Mouse (Mus musculus): ENCODE measurements at regions not wholly inside any gene's neighbourhood (a gene's known extent, or its start where the extent isn't known, plus 50 kb on each side); places are given as distances from the start of the nearest gene placed in this dataset.

DNA sequence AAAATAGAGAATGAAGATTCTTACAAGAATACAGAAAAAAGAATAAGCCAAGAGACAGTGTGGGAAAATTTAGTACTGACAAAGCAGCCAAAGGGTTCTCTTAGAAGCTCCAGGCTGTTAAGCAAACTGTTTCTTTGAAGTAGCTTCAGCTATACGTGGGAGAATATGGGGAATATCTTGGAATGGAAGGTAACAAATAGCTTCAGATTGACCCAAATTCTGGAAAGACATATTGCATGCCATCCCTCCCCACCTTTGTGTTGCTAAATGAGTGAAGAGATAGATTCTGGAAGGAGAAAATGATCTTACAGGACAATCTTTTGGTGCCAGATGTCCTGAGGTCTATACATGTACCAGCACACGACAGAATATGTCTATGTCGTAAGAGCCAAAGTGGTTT lies 591.9 kb upstream of the Cdh6 start:
- DNase-seq (ENCODE audit: low spot score) = peak; percentile 2

DNA sequence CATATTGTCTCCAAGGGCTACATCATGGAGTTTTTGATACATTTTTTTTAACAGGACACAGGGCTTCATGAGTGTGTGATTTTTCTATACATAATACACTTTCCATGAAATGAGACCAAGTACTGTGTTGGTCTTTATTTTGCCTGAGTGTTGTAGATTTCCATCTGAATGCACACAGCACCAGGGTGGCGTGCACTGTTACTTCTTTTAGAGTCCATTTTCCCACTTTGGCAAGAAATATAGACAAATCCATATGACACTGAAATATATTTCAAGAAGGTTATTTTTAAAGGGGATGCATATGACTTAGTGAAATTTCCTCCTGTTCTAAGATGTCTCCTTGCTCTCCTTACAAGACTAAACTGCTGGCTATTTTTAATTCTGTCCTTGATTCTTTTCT lies 591.1 kb upstream of the Cdh6 start:
- DNase-seq (ENCODE audit: low spot score) = no peak

DNA sequence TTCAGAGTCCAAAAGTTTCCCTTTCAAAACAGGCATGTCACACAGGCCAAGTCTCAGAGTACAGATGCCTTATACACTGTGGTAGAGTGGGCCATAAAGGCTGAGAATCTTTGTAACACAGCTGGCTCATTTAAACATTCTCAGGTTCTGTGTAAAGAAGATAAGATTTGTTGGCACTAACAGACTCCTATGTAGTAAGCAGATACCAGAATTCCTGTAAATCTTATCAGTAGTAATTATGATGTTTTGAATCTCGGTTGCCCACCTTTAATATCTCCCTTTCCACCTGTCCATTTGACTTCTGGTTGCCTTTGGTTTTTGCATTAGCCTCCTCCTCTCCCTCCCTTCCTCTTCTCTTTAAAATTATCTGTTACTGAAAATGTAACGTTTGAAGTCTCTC lies 573.1 kb upstream of the Cdh6 start:
- no peak for DNase-seq (ENCODE audit: low spot score)

DNA sequence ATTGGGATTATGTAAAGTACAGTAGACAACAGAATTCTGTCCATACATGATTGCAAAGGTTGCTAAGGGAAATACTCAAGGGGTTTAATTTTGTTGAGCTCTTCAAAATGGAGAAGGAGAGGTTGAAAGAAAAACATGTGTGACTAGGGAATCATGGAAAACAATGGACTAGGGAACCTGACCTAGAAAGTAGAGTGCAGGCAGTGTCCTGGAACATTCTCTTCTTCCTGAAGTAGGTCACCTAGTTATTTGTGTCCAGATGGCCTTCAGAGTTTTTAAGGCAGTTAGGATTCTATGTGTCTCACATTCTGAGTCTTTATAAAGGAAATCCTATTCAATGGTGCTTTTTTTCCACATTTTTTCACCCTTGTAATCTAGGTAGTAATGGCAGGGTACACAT lies 532.8 kb upstream of the Cdh6 start:
- DNase-seq (ENCODE audit: low spot score) = no peak

DNA sequence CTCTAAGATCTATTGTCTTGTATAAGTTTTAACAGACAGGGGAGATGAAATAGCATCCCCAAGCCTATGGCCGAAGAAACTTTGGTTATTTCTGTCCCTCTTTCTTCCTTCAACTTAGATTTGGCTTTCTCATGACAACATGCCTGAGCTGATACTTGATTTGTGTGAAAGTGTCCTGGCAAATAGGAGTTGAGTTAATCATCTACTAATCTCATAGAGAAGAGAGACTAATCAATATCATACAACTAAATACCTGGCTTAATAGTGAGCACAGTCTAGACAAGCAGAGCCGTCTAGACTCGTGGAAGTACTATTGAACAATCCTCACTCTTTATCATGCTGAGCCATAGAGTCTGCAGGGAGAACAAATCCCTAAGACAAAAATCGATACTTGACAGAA lies 531.7 kb upstream of the Cdh6 start:
- DNase-seq (ENCODE audit: low spot score) = no peak

DNA sequence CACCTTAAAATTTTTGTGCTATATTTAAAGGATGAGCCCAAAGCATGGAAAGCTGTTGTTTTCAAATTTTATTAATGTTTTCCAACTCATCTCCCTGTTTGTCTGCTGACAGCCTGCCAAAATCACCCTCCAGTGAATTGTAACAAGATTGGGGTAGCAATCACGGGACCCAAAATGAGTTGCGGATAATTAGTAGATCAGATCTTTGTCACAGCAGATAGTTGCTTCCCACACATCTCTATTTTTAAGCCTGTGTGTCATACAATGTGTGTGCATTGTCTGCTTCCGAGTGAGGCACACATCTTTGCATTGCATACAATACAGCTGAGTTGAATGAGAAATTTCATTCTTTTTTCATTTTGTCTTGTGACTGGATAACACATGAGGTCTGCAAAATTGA lies 494.7 kb upstream of the Cdh6 start:
- peak; percentile 28 for DNase-seq (ENCODE audit: low spot score)

DNA sequence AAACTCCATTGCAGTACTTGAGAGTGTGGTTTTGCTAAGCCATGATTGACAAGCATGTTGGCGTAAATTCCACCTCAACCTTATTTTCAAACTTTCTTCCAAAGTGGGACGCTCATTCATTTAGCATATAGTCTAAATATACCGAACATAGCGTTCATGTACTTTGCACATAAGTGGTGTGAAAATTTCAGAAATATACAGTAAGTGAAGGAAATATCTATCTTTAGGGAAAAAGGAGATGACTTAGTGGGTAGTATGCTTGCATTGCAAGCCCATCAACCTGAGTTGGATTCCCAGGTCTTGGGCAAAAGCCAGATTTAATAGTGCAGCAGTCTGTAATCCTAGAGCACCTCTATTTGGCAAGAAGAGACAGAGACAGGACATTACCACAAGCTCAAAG lies 493.8 kb upstream of the Cdh6 start:
- DNase-seq (ENCODE audit: low spot score) = no peak

DNA sequence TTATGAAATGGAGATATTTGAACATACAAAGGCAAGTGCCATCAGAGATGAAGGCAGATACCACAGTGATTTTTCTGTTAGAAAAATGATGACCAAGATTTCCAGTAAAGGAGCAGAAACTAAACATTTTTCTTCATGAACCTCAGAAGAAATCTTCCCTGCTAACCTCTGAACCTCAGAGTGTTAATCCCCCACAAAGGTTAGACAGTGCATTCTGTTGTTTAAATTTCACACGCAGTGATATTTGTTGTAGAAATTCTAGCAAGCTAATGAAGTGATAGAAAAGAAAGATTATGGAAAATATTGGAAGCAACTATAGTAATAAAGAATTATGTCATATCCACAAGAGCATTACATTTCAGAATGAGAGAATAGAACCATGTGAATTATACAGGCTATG lies 488.8 kb upstream of the Cdh6 start:
- no peak for DNase-seq (ENCODE audit: low spot score)

DNA sequence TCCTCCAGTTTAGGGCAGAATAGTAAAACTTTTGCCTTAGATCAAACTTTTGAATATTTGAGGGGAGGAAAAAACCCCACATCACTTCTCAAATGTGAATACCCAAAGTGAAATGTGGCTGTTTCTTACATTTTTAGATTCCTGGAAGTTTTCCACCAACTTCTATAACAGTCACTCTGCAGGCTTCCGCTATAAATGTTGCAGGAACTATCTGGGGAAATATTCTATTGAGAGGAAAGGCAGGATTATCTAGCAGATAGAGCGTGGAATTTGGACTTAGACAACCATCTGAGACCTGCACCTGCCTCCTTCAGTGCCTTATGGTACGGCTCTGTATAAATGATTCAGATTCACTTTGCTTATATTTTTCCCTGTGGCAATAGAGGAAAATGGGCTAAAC lies 481.6 kb upstream of the Cdh6 start:
- no peak for DNase-seq (ENCODE audit: low spot score)

DNA sequence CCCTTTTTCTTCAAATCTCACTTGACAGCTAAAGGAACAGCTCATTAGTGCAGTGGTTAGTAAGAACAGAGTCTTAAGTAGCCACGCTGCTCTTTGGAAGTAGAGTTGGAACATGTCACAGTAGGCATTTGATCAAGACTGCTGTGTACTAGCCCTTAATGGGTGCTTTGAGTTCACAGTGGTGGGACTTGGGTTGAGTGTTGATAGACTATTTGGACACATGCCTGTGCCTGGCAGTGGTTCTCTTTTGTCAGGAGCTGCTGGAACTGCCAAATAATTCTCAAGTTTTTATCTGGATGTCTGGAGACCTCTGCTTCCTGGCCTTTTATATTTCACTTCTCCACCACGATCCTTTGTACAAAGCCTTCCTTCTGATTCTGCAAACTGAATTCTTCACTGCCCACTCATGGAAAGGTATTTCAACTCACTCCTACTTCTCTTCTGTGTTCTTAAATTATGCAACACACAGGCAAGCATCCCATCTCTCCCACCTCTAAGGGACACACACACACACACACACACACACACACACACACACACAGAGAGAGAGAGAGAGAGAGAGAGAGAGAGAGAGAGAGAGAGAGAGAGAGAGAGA lies 462.0 kb upstream of the Cdh6 start:
- peak; percentile 8 for DNase-seq (ENCODE audit: low spot score)

DNA sequence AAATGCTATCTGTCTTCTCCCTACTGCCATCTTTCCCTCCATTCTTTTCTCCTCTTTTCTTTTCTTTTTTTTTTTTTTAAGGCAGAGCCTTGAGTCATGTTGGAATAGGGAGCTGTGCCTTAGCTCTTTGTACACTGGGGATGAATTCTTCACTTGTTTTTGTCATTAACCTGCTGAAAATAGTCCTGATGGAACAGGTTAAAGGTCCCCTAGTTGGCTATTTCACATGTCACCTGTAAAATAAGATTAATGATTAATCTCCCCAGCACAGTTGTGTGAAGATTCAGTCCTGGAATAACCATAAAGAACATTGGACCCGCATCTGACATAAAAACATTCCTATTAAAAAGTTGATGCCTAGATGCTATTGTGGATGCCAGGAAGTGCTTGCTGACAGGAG lies 428.7 kb upstream of the Cdh6 start:
- DNase-seq (ENCODE audit: low spot score) = no peak

DNA sequence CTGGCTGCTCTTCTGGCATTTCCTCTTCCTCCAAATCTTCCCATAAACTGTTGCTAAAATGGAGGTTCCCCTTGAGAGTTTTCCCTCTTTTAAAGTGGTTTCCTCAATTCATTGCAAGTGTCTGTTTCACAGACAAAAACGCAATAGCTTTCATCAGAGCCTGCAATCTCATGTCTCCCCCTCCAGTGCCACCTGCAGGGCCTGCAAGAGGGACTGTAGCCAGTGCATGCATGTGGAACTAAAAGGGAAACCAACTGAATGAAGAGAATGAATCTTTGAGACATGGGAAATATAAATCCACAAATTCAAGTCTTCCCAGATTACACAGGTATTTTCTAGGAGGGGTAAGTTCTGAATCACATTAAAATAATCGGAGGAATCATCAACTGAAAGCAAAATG lies 424.4 kb upstream of the Cdh6 start:
- DNase-seq (ENCODE audit: low spot score) = no peak

DNA sequence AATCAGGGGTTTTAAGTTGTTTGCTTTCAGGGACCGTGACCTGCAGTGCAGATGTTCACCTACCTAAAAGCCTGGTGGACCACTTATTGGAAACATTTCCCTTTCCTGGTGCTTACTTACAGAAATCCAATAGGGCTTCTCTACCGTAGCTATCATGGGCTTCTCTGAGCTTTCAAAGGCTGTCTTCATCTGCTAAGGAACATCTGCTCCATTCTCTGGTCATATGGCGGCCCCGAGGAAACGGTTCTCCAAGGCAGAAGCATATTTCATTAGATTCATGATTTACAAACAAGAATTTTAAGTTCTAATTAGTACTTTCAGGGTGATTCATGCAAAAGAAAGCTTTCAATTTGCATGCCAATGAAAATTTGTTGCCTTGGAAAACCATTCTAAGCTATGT lies 420.3 kb upstream of the Cdh6 start:
- no peak for DNase-seq (ENCODE audit: low spot score)

DNA sequence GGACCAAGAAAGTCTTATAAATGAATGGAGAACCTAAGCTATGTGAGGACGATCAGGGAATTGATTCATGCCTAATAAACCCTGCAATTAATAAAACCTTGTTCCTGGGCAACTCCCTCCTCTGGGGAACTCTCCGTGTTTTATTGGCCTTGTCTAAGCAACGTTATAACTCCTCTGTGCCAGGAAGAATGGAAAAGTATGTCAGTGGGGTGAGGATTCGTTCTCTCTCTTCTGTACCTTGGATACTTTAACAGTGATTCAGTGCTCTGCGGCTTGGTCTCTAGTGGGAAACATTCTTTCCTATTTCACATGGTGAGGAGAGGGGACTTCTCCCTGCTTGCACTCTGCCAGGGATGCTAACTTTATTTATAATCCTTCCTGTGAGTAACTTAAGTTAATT lies 417.4 kb upstream of the Cdh6 start:
- DNase-seq (ENCODE audit: low spot score) = no peak

DNA sequence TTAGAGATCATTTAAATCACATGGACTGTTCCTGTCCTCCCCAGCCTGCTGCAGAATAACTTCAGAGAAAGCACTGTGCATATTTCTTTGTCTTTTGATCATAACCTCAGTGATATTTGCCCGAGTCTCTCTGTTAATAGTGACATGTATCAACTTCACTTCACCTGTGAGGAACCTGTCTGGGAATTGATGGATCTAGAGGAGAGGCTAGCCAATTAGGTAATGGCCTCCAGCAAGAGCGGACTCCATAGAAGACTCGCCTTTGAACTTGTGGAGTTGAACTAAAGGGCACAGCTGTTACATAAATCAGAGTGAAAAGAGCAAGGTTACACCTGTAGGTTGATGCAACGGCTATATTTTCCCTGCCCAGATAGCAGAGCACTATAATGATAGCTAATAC lies 409.8 kb upstream of the Cdh6 start:
- no peak for DNase-seq (ENCODE audit: low spot score)

DNA sequence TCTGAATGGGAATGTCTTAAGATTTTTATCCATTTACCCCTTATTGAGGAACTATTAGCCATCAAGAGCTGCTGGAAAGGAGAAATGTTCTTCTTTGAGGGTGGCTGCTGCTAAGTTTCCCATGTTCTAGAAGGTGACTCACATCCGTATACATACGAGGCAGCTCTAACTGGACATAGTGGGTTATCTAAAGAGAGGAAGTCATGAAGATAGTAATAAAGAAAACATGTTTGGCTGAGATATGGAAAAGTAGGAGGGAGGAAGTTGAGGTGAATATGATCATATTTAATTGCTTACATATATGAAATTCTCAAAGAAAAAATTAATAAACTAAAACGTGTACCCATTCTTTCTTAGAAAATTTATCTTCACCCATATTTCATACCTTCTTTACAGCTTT lies 408.7 kb upstream of the Cdh6 start:
- no peak for DNase-seq (ENCODE audit: low spot score)

DNA sequence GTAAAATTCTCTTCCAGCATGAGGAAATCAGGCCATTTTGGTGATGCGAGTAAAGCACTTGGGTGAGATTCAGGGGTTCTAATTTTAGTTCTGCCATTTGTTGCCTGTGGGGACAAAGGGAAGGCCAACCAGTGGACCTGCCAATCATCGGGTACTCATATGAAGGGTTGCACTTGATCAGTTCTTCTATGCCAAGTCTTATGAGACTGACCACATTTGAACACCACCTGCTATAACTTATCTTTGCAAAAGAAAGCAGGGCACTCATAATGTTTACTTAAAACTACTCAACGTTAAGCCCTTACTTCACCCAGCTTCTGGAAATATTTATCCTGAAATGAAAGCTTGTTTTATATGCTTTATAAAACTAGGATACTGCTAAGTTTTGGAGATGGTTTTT lies 400.1 kb upstream of the Cdh6 start:
- no peak for DNase-seq (ENCODE audit: low spot score)

DNA sequence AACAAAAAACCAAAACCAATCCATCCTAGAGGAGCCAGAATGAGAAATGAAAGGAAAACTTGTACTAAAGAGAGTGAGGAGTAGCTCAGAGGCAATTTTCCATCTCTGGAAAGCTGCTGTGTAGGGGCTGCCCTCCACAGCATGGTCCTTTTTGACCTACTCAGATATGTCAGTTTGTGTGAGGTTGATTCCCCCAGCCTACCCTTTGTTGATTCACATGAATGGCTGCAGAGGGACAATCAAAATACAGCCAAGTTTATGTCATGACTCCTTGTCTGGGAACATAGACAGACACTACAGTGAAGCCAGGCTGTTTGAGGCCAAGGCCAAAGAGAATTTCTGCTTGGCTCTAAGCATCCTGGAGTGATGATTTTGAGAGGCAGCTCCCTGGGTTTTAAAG lies 387.4 kb upstream of the Cdh6 start:
- no peak for DNase-seq (ENCODE audit: low spot score)

DNA sequence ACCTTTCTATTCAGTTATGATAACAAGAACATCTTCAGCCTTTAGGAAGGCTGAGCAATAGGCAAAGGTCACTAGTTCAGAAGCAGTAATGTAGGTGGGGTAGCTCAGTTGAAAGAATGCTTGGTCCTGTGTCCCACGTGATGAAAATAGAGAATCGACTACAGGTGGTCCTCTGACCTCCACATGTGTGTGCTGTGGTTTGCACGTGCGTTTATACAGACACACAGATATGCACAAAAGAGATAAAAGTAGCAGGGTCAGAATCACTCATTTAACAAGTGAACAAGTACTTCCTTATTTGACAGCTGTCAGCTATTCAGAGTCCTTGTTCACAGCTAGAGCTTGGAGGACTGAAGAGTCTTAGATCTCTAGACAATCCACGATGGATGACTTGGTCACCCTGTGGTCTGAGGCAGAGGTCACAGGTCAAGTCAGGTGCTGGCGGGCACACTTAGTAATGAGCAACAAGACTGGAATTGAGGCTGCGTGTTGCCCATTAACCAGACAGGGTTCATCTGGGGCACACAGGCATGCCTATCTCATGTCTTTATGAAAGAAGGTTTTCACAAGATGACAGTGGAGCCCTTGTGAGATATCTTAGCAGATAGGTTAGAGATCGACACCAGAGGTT lies 375.8 kb upstream of the Cdh6 start:
- DNase-seq (ENCODE audit: low spot score) = no peak

DNA sequence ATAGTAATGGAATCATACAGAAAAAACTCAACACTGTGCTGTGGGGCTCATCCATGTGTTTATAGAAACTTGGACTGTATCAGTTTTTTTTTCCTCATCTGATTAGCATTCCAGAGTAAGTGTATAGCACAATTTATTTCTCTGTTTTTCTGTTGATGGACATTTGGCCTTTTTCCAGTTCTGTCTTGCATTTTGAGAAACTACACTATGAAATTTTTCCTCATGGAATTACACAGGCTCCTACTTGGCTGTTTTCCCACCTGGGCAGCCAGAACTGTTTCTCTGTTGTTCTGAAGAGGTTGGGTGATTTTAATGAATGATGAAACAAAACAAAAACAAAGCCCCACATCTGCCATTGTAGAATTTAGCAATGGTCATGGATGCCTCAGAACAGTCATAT lies 366.6 kb upstream of the Cdh6 start:
- DNase-seq (ENCODE audit: low spot score) = no peak

DNA sequence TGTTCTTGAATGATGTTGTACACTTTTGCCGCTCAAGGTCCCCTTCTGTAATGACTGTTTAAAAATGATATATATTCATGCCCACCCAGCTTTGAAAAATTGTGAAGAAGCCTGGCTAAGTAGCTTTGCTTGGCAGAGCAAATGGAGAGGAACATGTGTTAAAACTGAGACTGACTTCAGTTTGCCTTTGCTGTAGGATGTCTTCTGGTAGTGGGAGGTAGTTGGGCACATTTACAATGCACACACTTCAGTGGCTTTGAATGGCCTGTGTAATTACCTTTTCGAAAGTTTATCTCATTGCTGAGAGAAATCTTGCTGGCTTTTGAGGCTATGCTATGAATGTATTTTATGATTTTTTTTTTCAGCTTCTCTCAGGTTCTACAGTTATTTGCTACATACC lies 360.5 kb upstream of the Cdh6 start:
- no peak for DNase-seq (ENCODE audit: low spot score)

DNA sequence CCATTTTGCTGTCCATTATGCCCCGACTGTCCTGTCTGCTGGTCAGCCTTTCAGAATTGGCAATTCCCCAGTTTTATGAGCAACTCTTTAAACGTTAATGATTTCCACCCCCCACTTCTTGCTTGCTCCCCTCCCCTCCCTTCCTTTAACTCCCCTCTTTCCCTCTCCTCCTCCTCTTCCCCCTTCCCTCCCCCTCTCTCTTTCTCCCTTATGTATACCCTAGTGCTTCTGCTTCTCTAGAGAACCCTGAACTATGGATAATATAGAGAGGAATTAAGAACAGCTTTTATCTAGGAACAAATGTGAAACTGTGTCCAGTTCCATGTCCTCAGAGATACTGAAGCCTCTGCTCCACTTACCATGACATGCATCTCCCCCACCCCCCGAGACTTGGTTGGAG lies 356.5 kb upstream of the Cdh6 start:
- DNase-seq (ENCODE audit: low spot score) = no peak

DNA sequence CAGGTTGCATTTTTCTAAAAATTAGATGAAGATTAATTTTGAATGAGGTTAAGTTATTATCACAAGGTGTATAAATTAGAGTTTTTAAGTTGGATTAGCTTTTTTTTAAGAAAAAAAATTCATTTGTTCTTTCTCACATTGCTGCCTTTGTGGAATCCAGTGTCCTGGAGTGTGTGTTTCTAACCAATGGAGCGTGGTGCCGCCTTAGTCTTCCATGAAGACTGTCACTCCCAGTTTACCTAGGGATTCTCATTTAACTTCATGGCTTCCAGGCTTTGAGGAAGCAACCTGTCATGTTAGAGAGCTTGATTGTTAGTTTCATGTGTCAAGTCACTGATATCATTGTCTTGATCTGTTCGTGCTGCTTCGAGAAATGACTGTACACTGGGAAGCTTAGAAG lies 355.6 kb upstream of the Cdh6 start:
- no peak for DNase-seq (ENCODE audit: low spot score)

Data from left cerebral cortex, adult 11 months (tissue).